Mouse (Mus musculus): Measurements from ENCODE around the gene Adgrl4. TPM values are rescaled to one million over a fixed set of nuclear protein-coding genes. Genes with fewer than 3 reads are reported as not detected.

Gene Adgrl4
- polyA plus RNA-seq, 1 experiment from 2014 or later, result 3.3 TPM

- no peak for ATAC-seq (ENCODE audit: insufficient number of reproducible peaks, insufficient read depth, low FRiP score, low TSS enrichment, low read depth)
- Histone ChIP-seq H3K9me3 (no peaks in the 10 kb centered on the region), H3K4me1 (replicated peaks) (no peaks in the 10 kb centered on the region), H3K4me3 (replicated peaks) (no peak overlapping the region), H3K36me3 (no peaks in the 10 kb centered on the region), H3K9ac (replicated peaks) (no peak overlapping the region), H3K27ac (no peak overlapping the region), H3K27me3 (no peaks in the 10 kb centered on the region), H3K4me2 (no peak overlapping the region)
- 89% methylated on average over 3 of the region's 3 CpGs for WGBS
Observed at GRCm38 (mm10) chr3:151505606-151506005, 67.9 kb downstream of the Adgrl4 start.

- Histone ChIP-seq H3K36me3 (no peaks in the 10 kb centered on the region), H3K4me1 (replicated peaks) (no peaks in the 10 kb centered on the region), H3K4me2 (no peak overlapping the region), H3K4me3 (replicated peaks) (no peak overlapping the region), H3K9me3 (no peaks in the 10 kb centered on the region), H3K27ac (no peak overlapping the region), H3K9ac (replicated peaks) (no peak overlapping the region), H3K27me3 (no peaks in the 10 kb centered on the region)
- WGBS, result 92% methylated on average over 5 of the region's 5 CpGs
- no peak for ATAC-seq (ENCODE audit: insufficient number of reproducible peaks, insufficient read depth, low FRiP score, low TSS enrichment, low read depth)
Observed at GRCm38 (mm10) chr3:151511184-151511583, 73.5 kb downstream of the Adgrl4 start.

- Histone ChIP-seq H3K4me1 (replicated peaks) (no peaks in the 10 kb centered on the region), H3K9ac (replicated peaks) (no peak overlapping the region), H3K9me3 (no peaks in the 10 kb centered on the region), H3K27me3 (no peaks in the 10 kb centered on the region), H3K27ac (no peak overlapping the region), H3K4me2 (no peak overlapping the region), H3K4me3 (replicated peaks) (no peak overlapping the region), H3K36me3 (no peaks in the 10 kb centered on the region)
- no peak for ATAC-seq (ENCODE audit: insufficient number of reproducible peaks, insufficient read depth, low FRiP score, low TSS enrichment, low read depth)
- 68% methylated on average over 3 of the region's 3 CpGs for WGBS
Observed at GRCm38 (mm10) chr3:151547182-151547581, 109.5 kb downstream of the Adgrl4 start.

- Histone ChIP-seq H3K4me3 (replicated peaks) (no peak overlapping the region), H3K27me3 (no peaks in the 10 kb centered on the region), H3K36me3 (no peaks in the 10 kb centered on the region), H3K4me1 (replicated peaks) (no peaks in the 10 kb centered on the region), H3K4me2 (no peak overlapping the region), H3K9me3 (no peaks in the 10 kb centered on the region), H3K27ac (no peak overlapping the region), H3K9ac (replicated peaks) (no peak overlapping the region)
- no peak for ATAC-seq (ENCODE audit: insufficient number of reproducible peaks, insufficient read depth, low FRiP score, low TSS enrichment, low read depth)
- 38% methylated on average over 5 of the region's 5 CpGs for WGBS
Observed at GRCm38 (mm10) chr3:151551002-151551401, 113.3 kb downstream of the Adgrl4 start.

- no peaks in the 10 kb centered on the region for H3K4me1 ChIP-seq (replicated peaks)
- H3K27me3 ChIP-seq, result no peaks in the 10 kb centered on the region
- H3K9ac ChIP-seq (replicated peaks), result no peak overlapping the region
- H3K4me2 ChIP-seq, result no peak overlapping the region
- ATAC-seq (ENCODE audit: insufficient number of reproducible peaks, insufficient read depth, low FRiP score, low TSS enrichment, low read depth), result no peak
- H3K4me3 ChIP-seq (replicated peaks), result no peak overlapping the region
- no peaks in the 10 kb centered on the region for H3K9me3 ChIP-seq
- H3K27ac ChIP-seq, result no peak overlapping the region
- 80% methylated on average over 2 of the region's 2 CpGs for WGBS
- H3K36me3 ChIP-seq, result no peaks in the 10 kb centered on the region
Observed at GRCm38 (mm10) chr3:151556635-151557034, 118.9 kb downstream of the Adgrl4 start.

GRCm38 (mm10) chr3:151557125-151557524 is 119.4 kb downstream of the Adgrl4 start:
- no peaks in the 10 kb centered on the region for H3K27me3 ChIP-seq
- WGBS, result 56% methylated on average over 2 of the region's 2 CpGs
- no peaks in the 10 kb centered on the region for H3K4me1 ChIP-seq (replicated peaks)
- H3K4me3 ChIP-seq (replicated peaks), result no peak overlapping the region
- no peak for ATAC-seq (ENCODE audit: insufficient number of reproducible peaks, insufficient read depth, low FRiP score, low TSS enrichment, low read depth)
- no peak overlapping the region for H3K27ac ChIP-seq
- H3K9ac ChIP-seq (replicated peaks), result no peak overlapping the region
- H3K36me3 ChIP-seq, result no peaks in the 10 kb centered on the region
- H3K9me3 ChIP-seq, result no peaks in the 10 kb centered on the region
- H3K4me2 ChIP-seq, result no peak overlapping the region

- Histone ChIP-seq H3K9ac (replicated peaks) (no peak overlapping the region), H3K4me3 (replicated peaks) (no peak overlapping the region), H3K9me3 (no peaks in the 10 kb centered on the region), H3K4me2 (no peak overlapping the region), H3K27me3 (no peaks in the 10 kb centered on the region), H3K27ac (no peak overlapping the region), H3K36me3 (no peaks in the 10 kb centered on the region), H3K4me1 (replicated peaks) (no peaks in the 10 kb centered on the region)
- 72% methylated on average over 5 of the region's 5 CpGs for WGBS
- no peak for ATAC-seq (ENCODE audit: insufficient number of reproducible peaks, insufficient read depth, low FRiP score, low TSS enrichment, low read depth)
Observed at GRCm38 (mm10) chr3:151557607-151558006, 119.9 kb downstream of the Adgrl4 start.

GRCm38 (mm10) chr3:151558374-151558773 is 120.7 kb downstream of the Adgrl4 start:
- Histone ChIP-seq H3K4me1 (replicated peaks) (no peaks in the 10 kb centered on the region), H3K27ac (no peak overlapping the region), H3K9me3 (no peaks in the 10 kb centered on the region), H3K4me3 (replicated peaks) (no peak overlapping the region), H3K27me3 (no peaks in the 10 kb centered on the region), H3K9ac (replicated peaks) (no peak overlapping the region), H3K4me2 (no peak overlapping the region), H3K36me3 (no peaks in the 10 kb centered on the region)
- no peak for ATAC-seq (ENCODE audit: insufficient number of reproducible peaks, insufficient read depth, low FRiP score, low TSS enrichment, low read depth)
- WGBS, result 70% methylated on average over 4 of the region's 4 CpGs

- 72% methylated on average over 16 of the region's 16 CpGs for WGBS
- peaks cover 7% of the 10 kb centered on the region; the same call in 1 of the 2 replicates for H3K27me3 ChIP-seq
- H3K4me3 ChIP-seq (replicated peaks), result no peak overlapping the region
- no peak overlapping the region for H3K27ac ChIP-seq
- no peaks in the 10 kb centered on the region for H3K36me3 ChIP-seq
- no peak overlapping the region for H3K9ac ChIP-seq (replicated peaks)
- H3K4me2 ChIP-seq, result no peak overlapping the region
- no peaks in the 10 kb centered on the region for H3K4me1 ChIP-seq (replicated peaks)
- H3K9me3 ChIP-seq, result no peaks in the 10 kb centered on the region
- ATAC-seq (ENCODE audit: insufficient number of reproducible peaks, insufficient read depth, low FRiP score, low TSS enrichment, low read depth), result no peak
Observed at GRCm38 (mm10) chr3:151565664-151566621, 128.3 kb downstream of the Adgrl4 start.

GRCm38 (mm10) chr3:151566629-151567028 is 128.9 kb downstream of the Adgrl4 start:
- ATAC-seq (ENCODE audit: insufficient number of reproducible peaks, insufficient read depth, low FRiP score, low TSS enrichment, low read depth), result no peak
- peaks cover 7% of the 10 kb centered on the region; the same call in 1 of the 2 replicates for H3K27me3 ChIP-seq
- H3K4me3 ChIP-seq (replicated peaks), result no peak overlapping the region
- H3K4me1 ChIP-seq (replicated peaks), result no peaks in the 10 kb centered on the region
- H3K27ac ChIP-seq, result no peak overlapping the region
- no peaks in the 10 kb centered on the region for H3K9me3 ChIP-seq
- H3K9ac ChIP-seq (replicated peaks), result no peak overlapping the region
- WGBS, result 62% methylated on average over 5 of the region's 5 CpGs
- H3K36me3 ChIP-seq, result no peaks in the 10 kb centered on the region
- no peak overlapping the region for H3K4me2 ChIP-seq

- Histone ChIP-seq H3K27me3 (peaks cover 7% of the 10 kb centered on the region; the same call in 1 of the 2 replicates), H3K27ac (no peak overlapping the region), H3K9me3 (no peaks in the 10 kb centered on the region), H3K9ac (replicated peaks) (no peak overlapping the region), H3K4me1 (replicated peaks) (no peaks in the 10 kb centered on the region), H3K4me2 (no peak overlapping the region), H3K4me3 (replicated peaks) (no peak overlapping the region), H3K36me3 (no peaks in the 10 kb centered on the region)
- WGBS, result 24% methylated on average over 3 of the region's 3 CpGs
- no peak for ATAC-seq (ENCODE audit: insufficient number of reproducible peaks, insufficient read depth, low FRiP score, low TSS enrichment, low read depth)
Observed at GRCm38 (mm10) chr3:151567541-151567940, 129.9 kb downstream of the Adgrl4 start.
